In genomic region chr14:26854066-26854465, GRCm38 (mm10) we compare ENCODE assay signal across 35 mouse cellular contexts. TPM values are rescaled to one million over a fixed set of nuclear protein-coding genes. Genes with fewer than 3 reads are reported as not detected.
"Had no signal": no experiment of that assay in that cellular context is flagged by ENCODE, and none has a peak within 500 bp of the region (broad histone marks: within the 10 kb centered on the region; RNA-seq: fewer than 3 reads in every experiment).

No protein-coding gene starts in this region.

- H3K4me3 ChIP-seq: limb, embryonic 10.5 days; limb, embryonic 12.5 days; limb, embryonic 13.5 days; limb, embryonic 15.5 days; liver, embryonic 12.5 days; liver, embryonic 13.5 days; liver, embryonic 15.5 days; lung, embryonic 15.5 days; megakaryocyte, embryonic 14.5 days; midbrain, embryonic 10.5 days; midbrain, embryonic 12.5 days; midbrain, embryonic 13.5 days; midbrain, embryonic 15.5 days; myocyte; neural tube, embryonic 12.5 days; neural tube, embryonic 13.5 days had no signal

- H3K36me3 ChIP-seq: limb, embryonic 10.5 days; limb, embryonic 12.5 days; limb, embryonic 13.5 days; limb, embryonic 15.5 days; liver, embryonic 12.5 days; liver, embryonic 13.5 days; liver, embryonic 15.5 days; lung, embryonic 15.5 days; midbrain, embryonic 10.5 days; midbrain, embryonic 12.5 days; midbrain, embryonic 13.5 days; midbrain, embryonic 15.5 days; neural tube, embryonic 12.5 days; neural tube, embryonic 13.5 days had no signal

- H3K27ac ChIP-seq: limb, embryonic 10.5 days; limb, embryonic 12.5 days; limb, embryonic 13.5 days; limb, embryonic 15.5 days; liver, embryonic 12.5 days; liver, embryonic 13.5 days; liver, embryonic 14.5 days; liver, embryonic 15.5 days; lung, embryonic 15.5 days; macrophage; midbrain, embryonic 10.5 days; midbrain, embryonic 12.5 days; midbrain, embryonic 13.5 days; midbrain, embryonic 15.5 days; neural tube, embryonic 12.5 days; neural tube, embryonic 13.5 days had no signal

- H3K9ac ChIP-seq: limb, embryonic 12.5 days; limb, embryonic 13.5 days; limb, embryonic 15.5 days; liver, embryonic 12.5 days; liver, embryonic 13.5 days; liver, embryonic 14.5 days; liver, embryonic 15.5 days; liver, postnatal 0 days; lung, embryonic 14.5 days; lung, embryonic 15.5 days; midbrain, embryonic 12.5 days; midbrain, embryonic 13.5 days; midbrain, embryonic 15.5 days; neural tube, embryonic 12.5 days; neural tube, embryonic 13.5 days had no signal

- H3K4me1 ChIP-seq: limb, embryonic 10.5 days; limb, embryonic 12.5 days; limb, embryonic 13.5 days; limb, embryonic 15.5 days; liver, embryonic 12.5 days; liver, embryonic 15.5 days; midbrain, embryonic 10.5 days; midbrain, embryonic 12.5 days; midbrain, embryonic 13.5 days; midbrain, embryonic 15.5 days; neural tube, embryonic 12.5 days; neural tube, embryonic 13.5 days had no signal

- H3K4me2 ChIP-seq: limb, embryonic 12.5 days; limb, embryonic 13.5 days; limb, embryonic 15.5 days; liver, embryonic 11.5 days; liver, embryonic 12.5 days; liver, embryonic 13.5 days; liver, embryonic 15.5 days; lung, embryonic 14.5 days; lung, embryonic 15.5 days; midbrain, embryonic 11.5 days; midbrain, embryonic 12.5 days; midbrain, embryonic 13.5 days; midbrain, embryonic 15.5 days; neural tube, embryonic 12.5 days; neural tube, embryonic 13.5 days had no signal

- H3K9me3 ChIP-seq: limb, embryonic 10.5 days; limb, embryonic 12.5 days; limb, embryonic 13.5 days; limb, embryonic 15.5 days; liver, embryonic 12.5 days; liver, embryonic 13.5 days; liver, embryonic 15.5 days; lung, embryonic 15.5 days; megakaryocyte, embryonic 14.5 days; midbrain, embryonic 10.5 days; midbrain, embryonic 12.5 days; midbrain, embryonic 13.5 days; midbrain, embryonic 15.5 days; neural tube, embryonic 12.5 days; neural tube, embryonic 13.5 days had no signal

- ATAC-seq: liver, embryonic 12.5 days; liver, postnatal 0 days; lung, postnatal 0 days; midbrain, embryonic 13.5 days; midbrain, embryonic 15.5 days; midbrain, embryonic 16.5 days had no signal

- DNase-seq: left cerebral cortex, postnatal 4 days; liver; liver, embryonic 13.5 days; liver, postnatal 0 days; lung, adult 18-20 months; lung, adult 2 months; lung, embryonic 14.5 days; lung, postnatal 10 days; lung, postnatal 14 days; lung, postnatal 36 days; lung, postnatal 4 days; midbrain, embryonic 14.5 days had no signal

- H3K27me3 ChIP-seq: limb, embryonic 12.5 days; limb, embryonic 13.5 days; limb, embryonic 15.5 days; liver, embryonic 12.5 days; liver, embryonic 13.5 days; liver, embryonic 15.5 days; lung, embryonic 15.5 days; megakaryocyte, embryonic 14.5 days; midbrain, embryonic 12.5 days; midbrain, embryonic 13.5 days; midbrain, embryonic 15.5 days; neural tube, embryonic 12.5 days; neural tube, embryonic 13.5 days had no signal

RNA-seq across cellular contexts. Expression of gene Asb14, which starts 40.3 kb away (rescaled TPM):
- polyA plus RNA-seq: limb, embryonic 12.5 days; liver, adult 2 months; liver, embryonic 11.5 days; liver, embryonic 12.5 days; liver, embryonic 13.5 days; liver, embryonic 14.5 days; liver, embryonic 15.5 days; liver, postnatal 0 days; lung, embryonic 14.5 days; macrophage; midbrain, embryonic 10.5 days; midbrain, embryonic 11.5 days; midbrain, embryonic 12.5 days; midbrain, embryonic 13.5 days; neural tube, embryonic 11.5 days had no signal
